ENCODE assay signal across 8 mouse cellular contexts in genomic region chr6:115993463-115994145, GRCm38 (mm10). TPM values are rescaled to one million over a fixed set of nuclear protein-coding genes. Genes with fewer than 3 reads are reported as not detected.
A peak's percentile ranks its signal among the peaks of the same experiment; 100 is the strongest.
DNase-seq lines count a peak whose midpoint lies in the region; ATAC-seq and TF ChIP-seq lines count a peak whose summit lies in the region.
"Had no signal": no experiment of that assay in that cellular context is flagged by ENCODE, and none has a peak within 500 bp of the region (broad histone marks: within the 10 kb centered on the region; RNA-seq: fewer than 3 reads in every experiment).

No protein-coding gene starts in this region.

- no peak for TF ChIP-seq CTCF in bone marrow, adult 2 months (IDR thresholded peaks at IDR 0.05; ENCODE audit: control insufficient read depth, insufficient read depth, low read length)
- TF ChIP-seq CTCF in liver, postnatal 0 days (IDR thresholded peaks at IDR 0.05; ENCODE audit: low read depth): no peak

- 3% methylated on average over 86 of the region's 86 CpGs for WGBS in bone marrow, adult 2 months
- WGBS in heart, embryonic 15.5 days: 2% methylated on average over 86 of the region's 86 CpGs
- 1% methylated on average over 60 of the region's 86 CpGs for WGBS in liver, postnatal 0 days (ENCODE audit: insufficient replicate concordance)
- WGBS in stomach, embryonic 16.5 days: 3% methylated on average over 86 of the region's 86 CpGs

- TF ChIP-seq POLR2A in bone marrow, adult 2 months (IDR thresholded peaks at IDR 0.05; ENCODE audit: borderline replicate concordance, control insufficient read depth, low read depth, low read length): no peak

- no peaks in the 10 kb centered on the region for H3K36me3 ChIP-seq in heart, embryonic 15.5 days
- H3K36me3 ChIP-seq in liver, postnatal 0 days (replicated peaks; ENCODE audit: insufficient read depth, low read length): no peaks in the 10 kb centered on the region
- no peaks in the 10 kb centered on the region for H3K36me3 ChIP-seq in stomach, embryonic 16.5 days (ENCODE audit: control insufficient read depth, insufficient read depth, low read length)

- peak; percentile 59 to 70 for DNase-seq in left cerebral cortex, postnatal 36 days (ENCODE audit: low spot score in 2 of 2)
- DNase-seq in left cerebral cortex, postnatal 25 days (ENCODE audit: low spot score in 2 of 2): no peak
- no peak for DNase-seq in liver, postnatal 0 days
- DNase-seq in urinary bladder, adult 2 months (ENCODE audit: low spot score): no peak

- peaks cover 31% of the 10 kb centered on the region for H3K27me3 ChIP-seq in heart, embryonic 15.5 days
- peaks cover 35% of the 10 kb centered on the region for H3K27me3 ChIP-seq in liver, postnatal 0 days (ENCODE audit: insufficient read depth, low read length)
- H3K27me3 ChIP-seq in stomach, embryonic 16.5 days (ENCODE audit: control insufficient read depth, insufficient read depth, low read length): peaks cover 8% of the 10 kb centered on the region

- H3K4me3 ChIP-seq in bone marrow, adult 2 months (replicated peaks; ENCODE audit: control insufficient read depth, low read depth, low read length): peak overlapping the region; percentile 54
- peak overlapping the region; percentile 64 for H3K4me3 ChIP-seq in heart, embryonic 15.5 days
- peak overlapping the region; percentile 57 for H3K4me3 ChIP-seq in liver, postnatal 0 days (ENCODE audit: low read depth, low read length)
- peak overlapping the region; percentile 70 for H3K4me3 ChIP-seq in stomach, embryonic 16.5 days (replicated peaks; ENCODE audit: low read length)

- H3K9me3 ChIP-seq in heart, embryonic 15.5 days (replicated peaks): peaks cover 8% of the 10 kb centered on the region; the same call in 1 of the 2 replicates
- no peaks in the 10 kb centered on the region for H3K9me3 ChIP-seq in liver, postnatal 0 days (ENCODE audit: low read length)
- H3K9me3 ChIP-seq in stomach, embryonic 16.5 days (replicated peaks; ENCODE audit: control insufficient read depth, low read length): no peaks in the 10 kb centered on the region

- no peak for TF ChIP-seq EP300 in liver, postnatal 0 days (IDR thresholded peaks at IDR 0.05; ENCODE audit: low read depth)

- peak overlapping the region; percentile 73 for H3K9ac ChIP-seq in heart, embryonic 15.5 days
- H3K9ac ChIP-seq in liver, postnatal 0 days (replicated peaks): peak overlapping the region; percentile 47
- peak overlapping the region; percentile 75 for H3K9ac ChIP-seq in stomach, embryonic 16.5 days (ENCODE audit: low read length)

- H3K4me2 ChIP-seq in heart, embryonic 15.5 days: peak overlapping the region; percentile 83
- H3K4me2 ChIP-seq in liver, postnatal 0 days (ENCODE audit: low read depth, low read length): peak overlapping the region; percentile 79
- H3K4me2 ChIP-seq in stomach, embryonic 16.5 days (ENCODE audit: low read depth, low read length): peak overlapping the region; percentile 84

- ATAC-seq in heart, embryonic 15.5 days (replicated peaks; ENCODE audit: insufficient number of reproducible peaks, insufficient read depth, low FRiP score, low read depth): no peak
- no peak for ATAC-seq in liver, postnatal 0 days
- ATAC-seq in stomach, embryonic 16.5 days (ENCODE audit: insufficient read depth, low FRiP score): no peak

- H3K27ac ChIP-seq in bone marrow, adult 2 months (ENCODE audit: control insufficient read depth, insufficient read depth, low read depth, low read length, poor library complexity): peak overlapping the region; percentile 4; the same call in 1 of the 2 replicates
- peak overlapping the region; percentile 81 for H3K27ac ChIP-seq in heart, embryonic 15.5 days
- H3K27ac ChIP-seq in liver, postnatal 0 days (ENCODE audit: low read depth): no peak overlapping the region
- H3K27ac ChIP-seq in stomach, embryonic 16.5 days (ENCODE audit: low read length): peak overlapping the region; percentile 72

- intact Hi-C loops in left cerebral cortex, postnatal 36 days (cut with DNase I): loop anchor here (2.0 kb wide), 1 partner anchor 93 kb away; no protein-coding TSS in a partner anchor
- intact Hi-C loops in left cerebral cortex, postnatal 25 days (cut with DNase I): loop anchor here (2.0 to 5.0 kb wide), 2 partner anchors 93 to 141 kb away; partner anchors contain the start of genes Ift122 and Mbd4

- peaks cover 5% of the 10 kb centered on the region; the same call in 1 of the 2 replicates for H3K4me1 ChIP-seq in bone marrow, adult 2 months (ENCODE audit: control insufficient read depth, insufficient read depth, low read length)
- H3K4me1 ChIP-seq in heart, embryonic 15.5 days (replicated peaks): peaks cover 65% of the 10 kb centered on the region
- peaks cover 18% of the 10 kb centered on the region for H3K4me1 ChIP-seq in liver, postnatal 0 days (ENCODE audit: insufficient read depth)
- H3K4me1 ChIP-seq in stomach, embryonic 16.5 days (ENCODE audit: control insufficient read depth, insufficient read depth, low read length): peaks cover 60% of the 10 kb centered on the region

RNA-seq across cellular contexts. Expression of gene Plxnd1, which starts 1.2 kb away (rescaled TPM):
- 100 to 1,000 TPM; 115 to 121 TPM for total RNA-seq in left cerebral cortex, postnatal 36 days (2021)
- total RNA-seq in left cerebral cortex, postnatal 25 days (2021): 100 to 1,000 TPM; 111 to 124 TPM
- 13.7 and 23.8 TPM in 2 replicates for polyA plus RNA-seq in bone marrow, adult 2 months (2011; ENCODE audit: insufficient read depth, insufficient read length, low replicate concordance, missing spikeins)
- 38.6 and 53.4 TPM in 2 replicates for polyA plus RNA-seq in heart, embryonic 15.5 days (2015; fragmentation: Nextera tagmentation; extraction: Ambion mirVana)
- polyA plus RNA-seq in liver, postnatal 0 days (2015; fragmentation: Nextera tagmentation; extraction: Ambion mirVana): 8.5 and 8.7 TPM in 2 replicates
- polyA plus RNA-seq in stomach, embryonic 16.5 days (2015; fragmentation: Nextera tagmentation; extraction: Ambion mirVana): 27.7 and 28.5 TPM in 2 replicates
- 35.8 and 45.2 TPM in 2 replicates for polyA plus RNA-seq in urinary bladder, adult 2 months (2012; rRNA removed)

RNA-seq across cellular contexts. Expression of gene H1foo, which starts 48.9 kb away (rescaled TPM):
- total RNA-seq in left cerebral cortex, postnatal 36 days (2021): not detected
- not detected for total RNA-seq in left cerebral cortex, postnatal 25 days (2021)
- polyA plus RNA-seq in bone marrow, adult 2 months (2011; ENCODE audit: insufficient read depth, insufficient read length, low replicate concordance, missing spikeins): not detected in 2 replicates
- not detected in 2 replicates for polyA plus RNA-seq in heart, embryonic 15.5 days (2015; fragmentation: Nextera tagmentation; extraction: Ambion mirVana)
- polyA plus RNA-seq in liver, postnatal 0 days (2015; fragmentation: Nextera tagmentation; extraction: Ambion mirVana): not detected in 2 replicates
- not detected in 2 replicates for polyA plus RNA-seq in stomach, embryonic 16.5 days (2015; fragmentation: Nextera tagmentation; extraction: Ambion mirVana)
- polyA plus RNA-seq in urinary bladder, adult 2 months (2012; rRNA removed): not detected in 2 replicates
- total RNA-seq: gastrocnemius, postnatal 4 days had no signal

Comparison
In these comparisons a context has a peak if more than half of its experiments do, and no peak if none do; other contexts are left out.
1. DNase-seq: peak in left cerebral cortex, postnatal 36 days (2 of 2); none in left cerebral cortex, postnatal 25 days (0 of 2), liver, postnatal 0 days (single experiment) and urinary bladder, adult 2 months (single experiment).
2. Peak in every context shown above with its lines, with median percentiles within 50 percentile points of each other: H3K4me3 ChIP-seq, H3K4me2 ChIP-seq and H3K9ac ChIP-seq.